ENCODE assay signal across 14 mouse cellular contexts in the genomic region with DNA sequence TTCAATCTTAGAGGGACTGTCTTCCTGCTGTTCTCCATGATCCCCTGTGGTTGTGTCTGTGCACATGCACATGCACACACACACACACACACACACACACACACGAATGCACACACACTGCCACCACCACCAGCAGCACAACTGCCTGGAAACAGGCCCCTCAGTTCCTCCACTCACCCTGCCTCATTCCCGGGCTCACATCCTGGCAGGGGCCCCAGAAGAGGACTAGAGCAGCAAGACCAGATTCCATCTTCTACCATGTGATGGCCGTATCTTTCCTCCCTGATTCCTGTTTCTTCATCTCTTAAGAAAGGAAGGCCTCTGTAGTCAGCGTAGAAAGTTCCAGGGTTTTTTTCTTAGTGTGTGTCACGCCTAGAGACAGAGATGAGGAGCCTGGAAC. TPM values are rescaled to one million over a fixed set of nuclear protein-coding genes. Genes with fewer than 3 reads are reported as not detected.
A peak's percentile ranks its signal among the peaks of the same experiment; 100 is the strongest.
DNase-seq lines count a peak whose midpoint lies in the region; ATAC-seq and TF ChIP-seq lines count a peak whose summit lies in the region.
"Had no signal": no experiment of that assay in that cellular context is flagged by ENCODE, and none has a peak within 500 bp of the region (broad histone marks: within the 10 kb centered on the region; RNA-seq: fewer than 3 reads in every experiment).

No protein-coding gene starts in this region.

- intact Hi-C loops in heart, postnatal 14 days (cut with DNase I): loop anchor here (2.0 kb wide), 1 partner anchor 19 kb away; no protein-coding TSS in a partner anchor
- intact Hi-C loops in left cerebral cortex, adult 2 months (cut with DNase I): no loop called here
- intact Hi-C loops in left cerebral cortex, postnatal 14 days (cut with DNase I): no loop called here

- H3K4me2 ChIP-seq in heart, embryonic 11.5 days: no peak overlapping the region
- no peak overlapping the region for H3K4me2 ChIP-seq in heart, embryonic 15.5 days
- H3K4me2 ChIP-seq: forebrain, embryonic 13.5 days; hindbrain, embryonic 15.5 days; midbrain, embryonic 13.5 days had no signal

- no peaks in the 10 kb centered on the region for H3K27me3 ChIP-seq in heart, embryonic 11.5 days (ENCODE audit: control insufficient read depth, insufficient read depth, low read length)
- no peaks in the 10 kb centered on the region for H3K27me3 ChIP-seq in heart, embryonic 15.5 days
- no peaks in the 10 kb centered on the region for H3K27me3 ChIP-seq in small intestine, adult 2 months (ENCODE audit: control insufficient read depth, insufficient read depth, low read length)
- H3K27me3 ChIP-seq: forebrain, embryonic 13.5 days; hindbrain, embryonic 15.5 days; midbrain, embryonic 13.5 days had no signal

- H3K4me1 ChIP-seq in heart, embryonic 11.5 days (ENCODE audit: control insufficient read depth, insufficient read depth, low read length): peaks cover 72% of the 10 kb centered on the region
- peaks cover 84% of the 10 kb centered on the region for H3K4me1 ChIP-seq in heart, embryonic 15.5 days (replicated peaks)
- peaks cover 53% of the 10 kb centered on the region for H3K4me1 ChIP-seq in small intestine, adult 2 months (ENCODE audit: control insufficient read depth, insufficient read depth, insufficient read length, low read length)

- TF ChIP-seq POLR2A in small intestine, adult 2 months (IDR thresholded peaks at IDR 0.05; ENCODE audit: low read depth, low read length): no peak

- no peaks in the 10 kb centered on the region for H3K9me3 ChIP-seq in heart, embryonic 11.5 days (replicated peaks; ENCODE audit: control insufficient read depth, low read length)
- no peaks in the 10 kb centered on the region for H3K9me3 ChIP-seq in heart, embryonic 15.5 days (replicated peaks)
- H3K9me3 ChIP-seq: forebrain, embryonic 13.5 days; hindbrain, embryonic 15.5 days; midbrain, embryonic 13.5 days had no signal

- H3K27ac ChIP-seq in heart, embryonic 11.5 days (ENCODE audit: low read depth, low read length): peak overlapping the region; percentile 18
- H3K27ac ChIP-seq in left cerebral cortex, adult 2 months: 0 out of 2 replicates have a peak overlapping the region, but pooled peaks have one; percentile 11
- H3K27ac ChIP-seq in heart, embryonic 15.5 days: peak overlapping the region; percentile 59
- H3K27ac ChIP-seq in small intestine, adult 2 months (ENCODE audit: insufficient read depth, low read depth, low read length): peak overlapping the region; percentile 12
- H3K27ac ChIP-seq: forebrain, embryonic 13.5 days; hindbrain, embryonic 15.5 days; midbrain, embryonic 13.5 days had no signal

- 60% methylated on average over 5 of the region's 5 CpGs for WGBS in heart, embryonic 11.5 days (ENCODE audit: insufficient replicate concordance)
- WGBS in heart, embryonic 15.5 days: 49% methylated on average over 5 of the region's 5 CpGs
- WGBS in small intestine, adult 2 months: 75% methylated on average over 5 of the region's 5 CpGs

- TF ChIP-seq CTCF in left cerebral cortex, adult 2 months (IDR thresholded peaks at IDR 0.05): no peak
- no peak for TF ChIP-seq CTCF in small intestine, adult 2 months (IDR thresholded peaks at IDR 0.05; ENCODE audit: extremely low read depth, insufficient read length, insufficient replicate concordance, low read depth, low read length)

- H3K4me3 ChIP-seq in heart, embryonic 11.5 days (ENCODE audit: low read depth, low read length): no peak overlapping the region
- H3K4me3 ChIP-seq in left cerebral cortex, adult 2 months: no peak overlapping the region
- no peak overlapping the region for H3K4me3 ChIP-seq in heart, embryonic 15.5 days
- no peak overlapping the region for H3K4me3 ChIP-seq in small intestine, adult 2 months (ENCODE audit: low read depth, low read length)
- H3K4me3 ChIP-seq: forebrain, embryonic 13.5 days; hindbrain, embryonic 15.5 days; midbrain, embryonic 13.5 days had no signal

- DNase-seq in heart, postnatal 14 days: no peak
- DNase-seq in left cerebral cortex, adult 2 months (ENCODE audit: extremely low spot score in 1 of 2, low spot score in 2 of 2): no peak
- no peak for DNase-seq in left cerebral cortex, postnatal 14 days (ENCODE audit: low spot score in 2 of 2)
- DNase-seq in adrenal gland, adult (ENCODE audit: inconsistent age in 2 of 2, low spot score in 1 of 2): no peak
- DNase-seq: adrenal gland, postnatal 10 days; left cerebral cortex, postnatal 4 days; thymus, postnatal 25 days had no signal

- H3K36me3 ChIP-seq in heart, embryonic 11.5 days (ENCODE audit: control insufficient read depth, insufficient read depth, low read length): no peaks in the 10 kb centered on the region
- H3K36me3 ChIP-seq in heart, embryonic 15.5 days: no peaks in the 10 kb centered on the region
- no peaks in the 10 kb centered on the region for H3K36me3 ChIP-seq in small intestine, adult 2 months (ENCODE audit: control insufficient read depth, insufficient read depth, low read length)
- H3K36me3 ChIP-seq: hindbrain, embryonic 15.5 days; midbrain, embryonic 13.5 days had no signal

- no peak for ATAC-seq in heart, embryonic 11.5 days (replicated peaks; ENCODE audit: insufficient number of reproducible peaks, low FRiP score, low TSS enrichment)
- ATAC-seq in heart, embryonic 15.5 days (replicated peaks; ENCODE audit: insufficient number of reproducible peaks, insufficient read depth, low FRiP score, low read depth): no peak
- ATAC-seq: forebrain, embryonic 13.5 days; midbrain, embryonic 13.5 days had no signal

- H3K9ac ChIP-seq in heart, embryonic 11.5 days (ENCODE audit: low read depth, low read length): peak overlapping the region; percentile 24; the same call in 1 of the 2 replicates
- no peak overlapping the region for H3K9ac ChIP-seq in heart, embryonic 15.5 days
- H3K9ac ChIP-seq: forebrain, embryonic 13.5 days; hindbrain, embryonic 15.5 days; midbrain, embryonic 13.5 days had no signal

RNA-seq across cellular contexts. Expression of a gene that starts 22.0 kb away (rescaled TPM):
- polyA plus RNA-seq in heart, embryonic 11.5 days (2014; fragmentation: Nextera tagmentation; extraction: Ambion mirVana): 4.9 and 6.5 TPM in 2 replicates
- total RNA-seq in heart, postnatal 14 days (2021): 10 to 100 TPM; 32.4 to 35.0 TPM
- total RNA-seq in left cerebral cortex, adult 2 months (2021): 10 to 100 TPM; 46.2 to 51.7 TPM
- total RNA-seq in left cerebral cortex, postnatal 14 days (2021): 10 to 100 TPM; 37.2 to 44.3 TPM
- polyA plus RNA-seq in heart, embryonic 15.5 days (2015; fragmentation: Nextera tagmentation; extraction: Ambion mirVana): 16.9 and 19.5 TPM in 2 replicates
- 10.5 and 25.1 TPM in 2 replicates for polyA plus RNA-seq in small intestine, adult 2 months (2012; rRNA removed)

RNA-seq across cellular contexts. Expression of a gene that starts 45.9 kb away (rescaled TPM):
- 2.1 and 2.2 TPM in 2 replicates for polyA plus RNA-seq in heart, embryonic 11.5 days (2014; fragmentation: Nextera tagmentation; extraction: Ambion mirVana)
- 10 to 100 TPM in 1 of 2 experiments, 1 to 10 TPM in 1; 10.0 to 11.5 TPM for total RNA-seq in heart, postnatal 14 days (2021)
- total RNA-seq in left cerebral cortex, adult 2 months (2021): 1 to 10 TPM; 3.7 to 4.6 TPM
- 1 to 10 TPM; 2.2 to 3.1 TPM for total RNA-seq in left cerebral cortex, postnatal 14 days (2021)
- 1.1 and 2.1 TPM in 2 replicates for polyA plus RNA-seq in heart, embryonic 15.5 days (2015; fragmentation: Nextera tagmentation; extraction: Ambion mirVana)
- 2.9 and 4.7 TPM in 2 replicates for polyA plus RNA-seq in small intestine, adult 2 months (2012; rRNA removed)
- total RNA-seq: CH12.LX had no signal
